Comparison of ENCODE assay signal across 17 mouse cellular contexts in the genomic region with DNA sequence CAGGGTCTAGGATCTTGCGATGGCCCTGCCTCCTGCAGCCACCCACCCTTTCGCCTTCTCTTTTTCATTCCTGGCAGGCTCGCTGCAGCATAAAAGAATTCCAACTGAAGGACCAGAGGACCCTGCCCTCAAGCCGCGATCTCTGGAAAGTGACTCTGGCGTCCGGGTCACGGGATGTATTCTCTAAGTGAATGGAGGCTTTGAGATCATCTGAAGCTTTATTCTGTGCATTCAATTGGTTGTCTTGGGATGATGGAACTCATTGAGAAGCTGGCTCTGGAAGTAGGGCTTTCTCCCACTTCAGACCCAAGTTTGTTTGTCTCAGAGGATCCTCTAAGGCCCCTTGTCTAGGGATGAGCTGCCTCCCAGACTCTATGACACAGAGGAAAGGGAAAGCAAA. TPM values are rescaled to one million over a fixed set of nuclear protein-coding genes. Genes with fewer than 3 reads are reported as not detected.
DNase-seq lines count a peak whose midpoint lies in the region; ATAC-seq and TF ChIP-seq lines count a peak whose summit lies in the region.
"Had no signal": no experiment of that assay in that cellular context is flagged by ENCODE, and none has a peak within 500 bp of the region (broad histone marks: within the 10 kb centered on the region; RNA-seq: fewer than 3 reads in every experiment).

A gene (minus strand): TSS at position 154 of the 400 bp plus-strand sequence.

- H3K4me3 ChIP-seq in midbrain, postnatal 0 days (ENCODE audit: low read depth, low read length) = no peak within 1 kb of the TSS
- H3K4me3 ChIP-seq in midbrain, embryonic 10.5 days = no peak within 1 kb of the TSS
- H3K4me3 ChIP-seq in kidney, embryonic 16.5 days (ENCODE audit: low read length) = no peak within 1 kb of the TSS
- H3K4me3 ChIP-seq: midbrain, embryonic 15.5 days; neural tube, embryonic 13.5 days had no signal

- no peak for TF ChIP-seq CTCF in midbrain, postnatal 0 days (IDR thresholded peaks at IDR 0.05)

- no peaks in the 10 kb centered on the region for H3K36me3 ChIP-seq in midbrain, postnatal 0 days (ENCODE audit: insufficient read depth, low read length)
- no peaks in the 10 kb centered on the region for H3K36me3 ChIP-seq in midbrain, embryonic 10.5 days
- H3K36me3 ChIP-seq in kidney, embryonic 16.5 days (ENCODE audit: insufficient read depth, low read length) = no peaks in the 10 kb centered on the region
- H3K36me3 ChIP-seq: G1E; midbrain, embryonic 15.5 days; neural tube, embryonic 13.5 days had no signal

- H3K27ac ChIP-seq in midbrain, postnatal 0 days (ENCODE audit: low read depth, low read length) = no peak within 1 kb of the TSS
- no peak within 1 kb of the TSS for H3K27ac ChIP-seq in midbrain, embryonic 10.5 days (replicated peaks)
- H3K27ac ChIP-seq in kidney, embryonic 16.5 days (ENCODE audit: low read length) = no peak within 1 kb of the TSS
- H3K27ac ChIP-seq: kidney, postnatal 0 days; macrophage; midbrain, embryonic 15.5 days; neural tube, embryonic 13.5 days had no signal

- no peak for ATAC-seq in midbrain, postnatal 0 days (ENCODE audit: low FRiP score)
- no peak for ATAC-seq in kidney, embryonic 16.5 days (ENCODE audit: low FRiP score, low TSS enrichment)
- ATAC-seq: forebrain, embryonic 14.5 days; midbrain, embryonic 15.5 days had no signal

- H3K4me2 ChIP-seq in midbrain, postnatal 0 days (ENCODE audit: low read depth, low read length, poor library complexity, severe bottlenecking) = no peak within 1 kb of the TSS
- H3K4me2 ChIP-seq in kidney, embryonic 16.5 days (replicated peaks; ENCODE audit: low read depth, low read length) = no peak within 1 kb of the TSS
- H3K4me2 ChIP-seq: midbrain, embryonic 15.5 days; neural tube, embryonic 13.5 days had no signal

- DNase-seq in embryo, embryonic 11 days = peak; percentile 2
- DNase-seq in embryo, embryonic 10 days (ENCODE audit: low spot score) = no peak
- DNase-seq in midbrain, postnatal 0 days (ENCODE audit: low spot score) = peak; percentile 30
- no peak for DNase-seq in midbrain, embryonic 10.5 days (ENCODE audit: low spot score)
- DNase-seq in layer of hippocampus, adult 9-11 months = peak; percentile 22
- DNase-seq in telencephalon, adult 2 months (ENCODE audit: low read depth, low spot score) = peak; percentile 21
- DNase-seq: adrenal gland, postnatal 36 days; gastrocnemius, postnatal 10 days; heart, postnatal 14 days; lung, adult 2 months had no signal

- H3K4me1 ChIP-seq in midbrain, postnatal 0 days (ENCODE audit: insufficient read depth, low read length) = no peaks in the 10 kb centered on the region
- peaks cover 6% of the 10 kb centered on the region; the same call in 1 of the 2 replicates for H3K4me1 ChIP-seq in midbrain, embryonic 10.5 days
- H3K4me1 ChIP-seq in kidney, embryonic 16.5 days (ENCODE audit: insufficient read depth, low read length) = no peaks in the 10 kb centered on the region
- H3K4me1 ChIP-seq: midbrain, embryonic 15.5 days; neural tube, embryonic 13.5 days had no signal

- H3K27me3 ChIP-seq in midbrain, postnatal 0 days (ENCODE audit: insufficient read depth, low read length) = no peaks in the 10 kb centered on the region
- H3K27me3 ChIP-seq in midbrain, embryonic 10.5 days (ENCODE audit: low read depth, poor library complexity, severe bottlenecking) = no peaks in the 10 kb centered on the region
- no peaks in the 10 kb centered on the region for H3K27me3 ChIP-seq in kidney, embryonic 16.5 days (ENCODE audit: insufficient read depth, low read length)
- H3K27me3 ChIP-seq: midbrain, embryonic 15.5 days; neural tube, embryonic 13.5 days had no signal

- H3K9me3 ChIP-seq in midbrain, postnatal 0 days (ENCODE audit: low read length) = no peaks in the 10 kb centered on the region
- H3K9me3 ChIP-seq in midbrain, embryonic 10.5 days (replicated peaks) = no peaks in the 10 kb centered on the region
- no peaks in the 10 kb centered on the region for H3K9me3 ChIP-seq in kidney, embryonic 16.5 days (ENCODE audit: low read length)
- H3K9me3 ChIP-seq: G1E; midbrain, embryonic 15.5 days; neural tube, embryonic 13.5 days had no signal

- 67% methylated on average over 8 of the region's 8 CpGs for whole genome bisulfite sequencing in midbrain, postnatal 0 days
- WGBS in midbrain, embryonic 10.5 days = 70% methylated on average over 8 of the region's 8 CpGs
- 83% methylated on average over 8 of the region's 8 CpGs for WGBS in kidney, embryonic 16.5 days

- no peak within 1 kb of the TSS for H3K9ac ChIP-seq in midbrain, postnatal 0 days (replicated peaks; ENCODE audit: low read length, poor library complexity, severe bottlenecking)
- no peak within 1 kb of the TSS for H3K9ac ChIP-seq in kidney, embryonic 16.5 days (replicated peaks; ENCODE audit: low read length)
- H3K9ac ChIP-seq: midbrain, embryonic 15.5 days; neural tube, embryonic 13.5 days had no signal

RNA-seq across cellular contexts. Expression of the gene that starts here (rescaled TPM):
- total RNA-seq in midbrain, postnatal 0 days (2014; rRNA removed) = 2.6 and 3.8 TPM in 2 replicates
- 1.3 and 1.5 TPM in 2 replicates for polyA plus RNA-seq in midbrain, postnatal 0 days (2015; fragmentation: Nextera tagmentation; extraction: Ambion mirVana)
- 0.02 and 0.05 TPM in 2 replicates for polyA plus RNA-seq in midbrain, embryonic 10.5 days (2016; fragmentation: Nextera tagmentation; extraction: Ambion mirVana)
- 0.04 TPM in 1 of 2 replicates, not detected in the other for polyA plus RNA-seq in kidney, embryonic 16.5 days (2015; fragmentation: Nextera tagmentation; extraction: Ambion mirVana)
- polyA plus RNA-seq: G1E, macrophage had no signal

Comparison
In these comparisons a context has a peak if more than half of its experiments do, and no peak if none do; other contexts are left out.
1. DNase-seq: peak in embryo, embryonic 11 days (single experiment), midbrain, postnatal 0 days (single experiment), layer of hippocampus, adult 9-11 months (single experiment) and telencephalon, adult 2 months (single experiment); none in embryo, embryonic 10 days (single experiment) and midbrain, embryonic 10.5 days (single experiment).